Mouse (Mus musculus) R1 (cell line): Measurements from ENCODE around the gene Wdr44.
"Not testable (repeated sequence)": the region's sequence is repeated elsewhere in the genome, so short reads cannot be mapped to it uniquely, and the experiment has no call there.

ENCODE experiments used
- DNase-seq: peaks from one replicate; pipeline ENCODE4 v3.0.0-alpha.2; 2018; ENCODE audit warnings: low read depth, low spot score

Wdr44 gene

GRCm38 (mm10) chrX:23833784-23834183, 140.9 kb downstream of the Wdr44 start:
- not testable (repeated sequence) for DNase-seq

GRCm38 (mm10) chrX:23840921-23841320, 148.1 kb downstream of the Wdr44 start:
- no peak for DNase-seq
